Mouse (Mus musculus): ENCODE measurements at regions not wholly inside any gene's neighbourhood (a gene's known extent, or its start where the extent isn't known, plus 50 kb on each side); places are given as distances from the start of the nearest gene placed in this dataset.

- no peak for DNase-seq
Observed at GRCm38 (mm10) chr1:121050695-121051495, 281.5 kb downstream of the Insig2 start.

DNA sequence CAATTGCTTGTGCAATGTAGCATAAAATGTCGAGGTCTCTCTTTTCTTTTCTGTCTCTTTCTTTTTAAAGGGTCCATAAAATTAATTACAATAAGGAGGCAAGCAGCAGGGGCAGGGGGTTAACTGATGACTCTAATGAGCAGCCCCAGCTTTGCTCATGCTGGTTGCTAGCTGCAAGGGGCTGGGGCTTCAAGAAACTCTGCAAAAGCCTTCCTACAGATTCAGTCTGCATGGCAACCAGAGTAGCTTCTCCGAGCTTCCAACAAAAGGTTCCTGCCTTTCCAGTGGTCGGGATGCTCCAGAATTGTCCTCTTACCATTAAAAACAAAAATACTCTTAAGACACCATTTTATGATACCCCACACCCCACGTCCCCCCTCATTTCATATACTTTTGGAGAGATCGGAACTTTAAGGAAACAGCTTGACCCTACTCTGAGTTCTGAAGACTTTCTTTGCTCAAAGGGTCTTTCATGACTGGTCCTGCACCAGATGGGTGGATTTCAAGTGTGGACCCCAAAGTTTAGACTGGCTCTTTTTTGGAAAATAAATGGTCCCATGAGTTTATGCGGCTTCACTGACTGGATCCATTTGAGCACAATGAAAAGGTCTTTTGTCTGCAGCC lies 280.8 kb downstream of the Insig2 start:
- DNase-seq, result no peak

DNA sequence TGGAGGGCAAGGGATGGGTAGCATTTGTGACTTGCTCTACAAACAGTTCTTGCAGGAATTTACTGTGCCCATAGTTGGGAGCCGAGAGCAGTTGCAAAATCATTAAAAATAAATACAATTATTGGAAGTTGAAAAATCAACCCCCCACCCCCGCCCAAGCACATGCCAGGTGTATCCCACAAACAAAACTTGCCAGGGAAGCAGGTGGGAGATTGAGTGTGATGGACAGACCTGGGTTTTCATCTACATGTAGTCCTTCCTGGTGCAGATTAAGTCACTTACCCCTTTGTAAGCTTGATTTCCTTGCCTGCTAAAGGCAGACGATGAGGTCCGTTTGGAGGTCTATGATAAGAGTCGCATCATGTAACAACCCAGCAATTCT lies 280.3 kb downstream of the Insig2 start:
- DNase-seq, result no peak

GRCm38 (mm10) chr1:121053692-121054091 lies 278.7 kb downstream of the Insig2 start:
- DNase-seq, result no peak

- DNase-seq, result no peak
Observed at GRCm38 (mm10) chr1:121074569-121074968, 257.8 kb downstream of the Insig2 start.

GRCm38 (mm10) chr1:121082839-121083238 lies 249.6 kb downstream of the Insig2 start:
- DNase-seq, result no peak

- no peak for DNase-seq
Observed at GRCm38 (mm10) chr1:121085101-121085727, 247.2 kb downstream of the Insig2 start.

DNA sequence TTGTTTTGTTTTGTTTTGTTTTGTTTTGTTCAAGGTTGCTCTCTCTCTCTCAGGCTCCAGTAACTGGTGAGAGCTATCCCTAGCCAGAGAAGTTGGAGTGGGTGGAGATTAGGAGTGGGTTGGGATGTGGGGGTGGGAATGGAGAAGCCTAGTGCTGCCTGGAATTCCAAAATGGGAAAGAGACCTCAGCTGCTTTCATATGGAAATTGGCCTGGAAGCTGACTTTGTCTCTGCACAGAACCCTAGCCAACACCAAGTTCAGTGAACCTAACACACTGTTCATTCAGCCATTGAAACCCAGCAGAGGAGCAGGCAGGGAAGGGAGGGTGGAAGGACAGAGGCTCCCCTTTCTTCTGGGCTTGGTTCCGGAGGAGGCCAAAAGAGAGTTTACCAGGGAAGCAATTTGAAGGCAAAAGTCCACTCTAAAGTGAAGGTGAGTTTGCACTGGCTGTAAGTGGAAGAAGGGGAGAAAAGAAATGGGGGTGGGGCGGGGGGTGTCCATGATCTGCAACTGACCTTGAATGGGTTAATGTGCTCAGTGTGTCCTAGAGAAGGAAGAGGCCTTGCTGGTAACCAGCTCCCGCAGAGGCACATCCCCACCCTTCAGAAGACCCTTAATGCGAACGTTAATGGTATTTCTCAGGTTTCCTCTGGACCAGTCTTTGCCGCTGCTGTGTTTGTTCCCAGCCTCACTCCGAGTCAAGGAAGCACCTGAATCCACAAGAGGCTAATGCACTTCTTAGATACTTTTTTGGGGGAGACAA lies 245.1 kb downstream of the Insig2 start:
- peak; percentile 20 to 21 for DNase-seq

- no peak for DNase-seq
Observed at GRCm38 (mm10) chr1:121090628-121091027, 241.8 kb downstream of the Insig2 start.

DNA sequence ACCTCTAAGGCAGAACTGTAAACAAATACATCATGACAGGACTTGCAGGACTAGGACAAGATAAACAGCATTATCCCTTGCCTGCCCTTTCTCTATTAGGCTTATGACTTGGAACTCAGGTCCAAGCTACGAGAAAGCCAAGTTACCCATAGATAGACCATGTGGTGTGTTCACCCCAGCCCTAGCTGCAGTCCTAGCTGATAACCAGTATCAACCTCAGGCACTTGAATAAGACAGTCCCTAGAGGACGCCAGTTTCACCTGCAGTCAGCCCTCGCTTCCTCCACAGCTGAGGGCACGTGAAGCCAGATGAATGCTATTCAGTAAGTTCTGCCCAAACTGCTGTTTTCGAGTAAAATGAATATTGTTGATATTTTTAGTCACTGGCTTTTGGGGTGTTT lies 239.5 kb downstream of the Insig2 start:
- DNase-seq, result no peak

DNA sequence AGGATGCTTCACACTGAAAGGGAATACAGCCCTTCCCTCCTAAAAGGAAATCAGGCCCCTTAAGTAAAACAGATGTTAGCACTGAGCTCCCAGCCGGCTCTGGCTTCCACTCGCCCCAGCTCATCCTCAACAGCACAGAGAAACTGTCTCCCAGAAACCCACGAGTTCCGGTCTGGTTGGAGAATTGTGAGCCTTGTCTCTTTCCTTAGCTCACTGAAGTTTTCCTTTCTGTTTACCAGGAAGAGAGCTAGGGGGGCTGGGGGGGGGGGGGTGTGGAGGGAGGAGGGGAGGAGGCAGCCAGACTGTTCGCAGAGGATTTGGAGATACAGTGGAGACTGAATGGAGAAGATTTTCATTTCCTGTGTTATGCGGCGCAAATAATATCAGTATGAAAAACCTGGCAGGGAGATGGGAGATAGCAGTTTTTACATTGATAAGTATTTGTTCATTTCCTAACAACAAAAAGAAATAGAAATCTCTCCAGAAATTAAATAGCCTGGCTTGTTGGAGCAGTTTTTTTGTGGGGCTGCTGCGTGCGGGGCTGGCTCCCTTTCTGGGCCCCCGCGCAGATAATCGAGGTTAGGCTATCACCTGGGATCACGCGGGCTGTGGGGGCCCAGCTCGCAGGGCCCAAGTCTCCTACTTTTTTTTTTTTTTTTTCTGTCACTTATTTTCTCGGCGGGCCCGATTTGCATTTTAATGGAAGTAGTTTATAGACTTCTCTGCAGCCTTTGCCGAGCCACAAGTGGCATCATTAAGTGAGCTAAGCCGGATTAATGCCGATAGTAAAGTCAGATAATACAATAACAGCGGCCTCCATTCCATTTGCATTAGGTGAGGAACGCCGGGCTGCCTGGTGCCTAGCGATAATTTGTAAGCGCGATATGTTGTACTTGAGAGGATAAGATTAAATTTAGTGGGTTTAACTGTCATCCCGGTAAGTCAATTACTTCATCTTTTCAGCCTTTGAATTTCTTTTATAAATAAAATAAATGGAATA lies 235.5 kb downstream of the Insig2 start:
- DNase-seq, result no peak

- DNase-seq, result no peak
Observed at GRCm38 (mm10) chr1:121111776-121112344, 220.5 kb downstream of the Insig2 start.

DNA sequence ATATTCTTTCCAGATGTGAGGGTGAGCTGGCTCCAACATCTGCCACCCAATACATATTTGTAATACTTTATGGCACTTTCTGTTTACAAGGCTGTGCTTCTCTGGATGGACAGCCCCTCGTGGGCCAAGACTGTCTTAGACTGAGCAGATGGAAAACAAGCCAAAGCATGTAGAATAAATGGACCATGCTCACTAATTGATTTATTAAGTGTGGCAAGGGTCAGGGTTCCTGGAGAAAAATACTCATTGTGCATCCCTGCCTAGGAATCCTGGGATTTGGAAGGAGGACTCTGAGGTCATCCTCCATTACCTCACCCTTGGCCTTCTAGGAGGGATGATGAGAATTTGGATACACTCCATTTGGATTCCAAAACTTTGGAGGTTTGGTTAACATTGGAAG lies 219.9 kb downstream of the Insig2 start:
- DNase-seq, result no peak

DNA sequence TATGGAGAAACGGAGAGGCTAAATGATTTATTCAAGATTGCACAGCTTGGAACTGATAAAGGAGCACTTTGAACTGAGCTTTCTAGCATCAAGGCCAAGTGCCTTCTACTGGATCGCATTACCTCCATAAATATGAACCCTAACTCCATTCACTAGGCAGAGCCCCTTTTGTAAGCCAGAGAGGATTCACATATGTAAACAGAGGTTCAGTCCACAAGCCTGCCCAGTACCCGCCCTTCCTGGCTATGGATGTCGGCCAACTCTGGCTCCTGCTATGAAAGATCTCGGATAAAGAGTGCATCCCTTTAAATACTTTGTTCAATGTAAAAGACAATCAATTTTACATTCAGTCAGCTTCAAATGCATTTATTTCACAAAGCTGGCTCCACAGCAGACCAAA lies 215.8 kb downstream of the Insig2 start:
- no peak for DNase-seq

GRCm38 (mm10) chr1:121123436-121123835 lies 209.0 kb downstream of the Insig2 start:
- DNase-seq, result no peak

DNA sequence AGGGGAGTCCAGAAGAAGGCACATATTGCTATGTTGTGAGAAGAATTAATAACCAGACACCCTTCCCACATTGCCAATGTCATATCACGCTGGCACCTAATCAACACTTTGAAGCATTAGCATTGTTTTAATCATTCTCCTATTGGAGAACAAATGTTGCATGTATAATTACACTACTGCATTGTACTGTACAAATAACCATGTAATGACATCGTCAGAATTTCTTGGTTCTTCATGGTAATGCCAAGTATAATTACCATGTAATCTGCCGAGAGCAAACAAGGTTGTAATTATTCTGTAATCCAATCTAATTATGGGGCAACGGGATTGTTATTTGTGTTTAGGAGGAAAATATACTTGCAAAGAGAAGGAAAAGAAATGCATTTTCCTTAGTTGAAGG lies 196.1 kb downstream of the Insig2 start:
- no peak for DNase-seq

DNA sequence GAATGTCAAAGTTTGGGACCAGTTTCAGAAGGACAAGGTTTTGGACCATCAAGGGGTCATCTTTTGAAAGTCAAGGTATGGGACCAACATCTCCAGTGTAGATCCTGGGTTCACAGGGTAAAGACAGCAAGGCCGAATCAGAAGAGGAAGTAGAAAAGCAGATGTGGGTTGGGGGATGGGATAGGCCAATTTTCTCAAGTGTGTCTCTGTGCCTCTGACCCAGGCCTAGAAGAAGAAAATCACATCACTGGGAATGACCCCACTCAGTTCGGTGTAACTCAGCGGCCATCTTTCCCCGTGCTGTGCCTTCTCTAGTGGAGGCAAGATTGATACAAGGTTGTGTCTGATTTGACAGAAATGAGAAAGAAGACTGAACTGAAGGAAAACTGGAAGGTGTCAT lies 195.5 kb downstream of the Insig2 start:
- DNase-seq, result no peak

- no peak for DNase-seq
Observed at GRCm38 (mm10) chr1:121144981-121145380, 187.4 kb downstream of the Insig2 start.

DNA sequence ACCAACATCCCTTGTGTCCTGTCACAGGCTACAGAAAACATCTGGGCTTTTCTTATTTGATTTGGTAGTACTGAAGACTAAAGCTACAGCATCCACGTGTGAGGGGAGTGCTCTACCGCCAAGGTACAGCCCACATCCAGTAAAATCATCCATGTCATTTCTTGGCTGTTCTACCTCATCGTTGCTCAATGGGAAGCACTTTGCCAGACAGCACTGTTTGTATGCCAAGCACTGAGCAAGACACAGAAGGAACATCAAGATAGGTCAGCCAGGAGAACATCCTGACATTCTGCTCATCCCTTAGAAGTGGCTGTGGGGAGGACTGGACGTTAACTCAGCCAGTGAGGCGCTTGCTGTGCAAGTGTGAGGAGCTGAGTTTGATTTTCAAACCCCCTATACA lies 178.9 kb downstream of the Insig2 start:
- DNase-seq, result no peak

DNA sequence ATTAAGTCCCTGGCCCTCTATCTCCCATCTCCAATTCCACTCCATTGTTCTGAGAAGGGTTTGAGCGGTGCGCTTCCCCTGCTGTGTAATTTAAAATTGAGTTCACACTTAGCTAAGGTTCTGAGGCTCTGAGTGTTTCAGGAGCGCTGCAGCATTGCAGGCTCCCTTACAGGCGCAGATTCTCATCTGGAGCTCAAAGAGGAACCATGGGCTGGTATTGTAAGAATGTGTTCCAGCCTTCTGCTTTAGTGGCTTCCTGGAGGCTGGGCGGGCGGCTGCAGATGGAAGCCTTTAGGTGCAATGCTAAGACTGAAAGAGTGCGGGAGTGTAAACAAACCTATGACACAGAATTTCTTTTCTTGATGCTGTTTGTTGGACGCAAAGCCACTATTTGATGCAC lies 177.8 kb downstream of the Insig2 start:
- DNase-seq, result no peak

GRCm38 (mm10) chr1:121168651-121169050 lies 163.7 kb downstream of the Insig2 start:
- DNase-seq, result no peak
